Comparison of ENCODE assay signal across 9 mouse cellular contexts in the genomic region with DNA sequence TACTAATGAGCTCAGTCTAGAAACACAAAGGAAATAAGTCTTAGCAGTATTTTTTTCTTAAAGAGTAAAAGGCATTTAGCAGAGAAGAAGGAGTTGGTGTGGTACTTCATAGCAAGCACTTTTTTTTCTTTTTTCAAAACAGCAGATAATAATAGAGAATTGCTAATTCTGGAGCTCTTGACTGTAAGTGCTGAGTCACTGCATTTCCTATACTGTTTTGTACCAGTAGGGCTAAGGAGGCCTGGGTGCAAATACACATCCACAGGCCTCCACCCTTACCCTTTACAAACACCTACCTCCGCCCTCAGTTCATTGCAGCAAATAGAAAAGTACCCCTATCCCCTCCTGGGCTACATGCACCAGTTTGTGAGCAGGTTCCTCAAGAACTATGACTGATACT. TPM values are rescaled to one million over a fixed set of nuclear protein-coding genes. Genes with fewer than 3 reads are reported as not detected.
A peak's percentile ranks its signal among the peaks of the same experiment; 100 is the strongest.
DNase-seq lines count a peak whose midpoint lies in the region; ATAC-seq lines count a peak whose summit lies in the region.
"Had no signal": no experiment of that assay in that cellular context is flagged by ENCODE, and none has a peak within 500 bp of the region (broad histone marks: within the 10 kb centered on the region; RNA-seq: fewer than 3 reads in every experiment).

No protein-coding gene starts in this region.

- peaks cover 48% of the 10 kb centered on the region for H3K4me1 ChIP-seq in heart, embryonic 12.5 days (replicated peaks)
- peaks cover 74% of the 10 kb centered on the region for H3K4me1 ChIP-seq in forebrain, embryonic 16.5 days (replicated peaks; ENCODE audit: control insufficient read depth, insufficient read depth, low read length)
- peaks cover 68% of the 10 kb centered on the region for H3K4me1 ChIP-seq in midbrain, embryonic 12.5 days

- ATAC-seq in heart, embryonic 12.5 days (ENCODE audit: insufficient number of reproducible peaks, low FRiP score), result no peak
- ATAC-seq in forebrain, embryonic 16.5 days, result no peak
- ATAC-seq in midbrain, embryonic 12.5 days (ENCODE audit: low FRiP score, low read depth), result no peak

- no peak for DNase-seq in heart, adult 9 months (ENCODE audit: low spot score in 2 of 2)
- DNase-seq in MN1 (ENCODE audit: low spot score), result peak; percentile 10
- no peak for DNase-seq in cerebellum, postnatal 36 days
- DNase-seq in cerebellum, adult 18-20 months, result no peak
- DNase-seq in thymus, adult 18-20 months, result no peak
- DNase-seq: kidney, adult 11 months had no signal

- H3K36me3 ChIP-seq in heart, embryonic 12.5 days, result no peaks in the 10 kb centered on the region
- no peaks in the 10 kb centered on the region for H3K36me3 ChIP-seq in forebrain, embryonic 16.5 days (ENCODE audit: control insufficient read depth, insufficient read depth)
- no peaks in the 10 kb centered on the region; the same call in 1 of the 2 replicates for H3K36me3 ChIP-seq in midbrain, embryonic 12.5 days

- H3K9me3 ChIP-seq in heart, embryonic 12.5 days (replicated peaks), result no peaks in the 10 kb centered on the region
- no peaks in the 10 kb centered on the region for H3K9me3 ChIP-seq in forebrain, embryonic 16.5 days (ENCODE audit: control insufficient read depth, low read length)
- H3K9me3 ChIP-seq in midbrain, embryonic 12.5 days, result no peaks in the 10 kb centered on the region

- no peak overlapping the region for H3K4me2 ChIP-seq in heart, embryonic 12.5 days
- no peak overlapping the region for H3K4me2 ChIP-seq in forebrain, embryonic 16.5 days (ENCODE audit: low read length)
- peak overlapping the region; percentile 18; the same call in 1 of the 2 replicates for H3K4me2 ChIP-seq in midbrain, embryonic 12.5 days (replicated peaks)

- WGBS in heart, embryonic 12.5 days, result 81% methylated on average over 1 of the region's 1 CpGs
- 41% methylated on average over 1 of the region's 1 CpGs for WGBS in forebrain, embryonic 16.5 days
- WGBS in midbrain, embryonic 12.5 days, result 59% methylated on average over 1 of the region's 1 CpGs

- no peak overlapping the region for H3K9ac ChIP-seq in heart, embryonic 12.5 days
- H3K9ac ChIP-seq in forebrain, embryonic 16.5 days (replicated peaks; ENCODE audit: low read depth, low read length), result no peak overlapping the region
- H3K9ac ChIP-seq in midbrain, embryonic 12.5 days (replicated peaks), result no peak overlapping the region

- H3K4me3 ChIP-seq in heart, embryonic 12.5 days, result no peak overlapping the region
- no peak overlapping the region for H3K4me3 ChIP-seq in forebrain, embryonic 16.5 days (replicated peaks; ENCODE audit: low read length)
- H3K4me3 ChIP-seq in midbrain, embryonic 12.5 days, result no peak overlapping the region

- H3K27me3 ChIP-seq in heart, embryonic 12.5 days (replicated peaks), result no peaks in the 10 kb centered on the region
- no peaks in the 10 kb centered on the region for H3K27me3 ChIP-seq in forebrain, embryonic 16.5 days (replicated peaks; ENCODE audit: control insufficient read depth, insufficient read depth, low read length)
- H3K27me3 ChIP-seq in midbrain, embryonic 12.5 days, result no peaks in the 10 kb centered on the region

- peak overlapping the region; percentile 12 for H3K27ac ChIP-seq in heart, embryonic 12.5 days (ENCODE audit: poor library complexity, severe bottlenecking)
- H3K27ac ChIP-seq in forebrain, embryonic 16.5 days (ENCODE audit: low read length), result peak overlapping the region; percentile 62
- peak overlapping the region; percentile 100 for H3K27ac ChIP-seq in midbrain, embryonic 12.5 days (replicated peaks)

RNA-seq across cellular contexts. Expression of a gene that starts 17.6 kb away (rescaled TPM):
- polyA plus RNA-seq in heart, embryonic 12.5 days (2016; fragmentation: Nextera tagmentation; extraction: Ambion mirVana), result 69.9 and 79.4 TPM in 2 replicates
- 75.0 and 82.9 TPM in 2 replicates for polyA plus RNA-seq in forebrain, embryonic 16.5 days (2015; fragmentation: Nextera tagmentation; extraction: Ambion mirVana)
- polyA plus RNA-seq in midbrain, embryonic 12.5 days (2016; fragmentation: Nextera tagmentation; extraction: Ambion mirVana), result 78.3 and 79.3 TPM in 2 replicates

RNA-seq across cellular contexts. Expression of a gene that starts 51.5 kb away (rescaled TPM):
- polyA plus RNA-seq in heart, embryonic 12.5 days (2016; fragmentation: Nextera tagmentation; extraction: Ambion mirVana), result 484 and 498 TPM in 2 replicates
- 348 and 362 TPM in 2 replicates for polyA plus RNA-seq in forebrain, embryonic 16.5 days (2015; fragmentation: Nextera tagmentation; extraction: Ambion mirVana)
- polyA plus RNA-seq in midbrain, embryonic 12.5 days (2016; fragmentation: Nextera tagmentation; extraction: Ambion mirVana), result 318 and 329 TPM in 2 replicates

Comparison
In these comparisons a context has a peak if more than half of its experiments do, and no peak if none do; other contexts are left out.
1. H3K27ac ChIP-seq: peak in every context shown above with its lines; median percentile 100 in midbrain, embryonic 12.5 days; 62 in forebrain, embryonic 16.5 days; 12 in heart, embryonic 12.5 days.